Mouse (Mus musculus): Measurements from ENCODE around the gene Nt5c2.

Nt5c2 gene

DNA sequence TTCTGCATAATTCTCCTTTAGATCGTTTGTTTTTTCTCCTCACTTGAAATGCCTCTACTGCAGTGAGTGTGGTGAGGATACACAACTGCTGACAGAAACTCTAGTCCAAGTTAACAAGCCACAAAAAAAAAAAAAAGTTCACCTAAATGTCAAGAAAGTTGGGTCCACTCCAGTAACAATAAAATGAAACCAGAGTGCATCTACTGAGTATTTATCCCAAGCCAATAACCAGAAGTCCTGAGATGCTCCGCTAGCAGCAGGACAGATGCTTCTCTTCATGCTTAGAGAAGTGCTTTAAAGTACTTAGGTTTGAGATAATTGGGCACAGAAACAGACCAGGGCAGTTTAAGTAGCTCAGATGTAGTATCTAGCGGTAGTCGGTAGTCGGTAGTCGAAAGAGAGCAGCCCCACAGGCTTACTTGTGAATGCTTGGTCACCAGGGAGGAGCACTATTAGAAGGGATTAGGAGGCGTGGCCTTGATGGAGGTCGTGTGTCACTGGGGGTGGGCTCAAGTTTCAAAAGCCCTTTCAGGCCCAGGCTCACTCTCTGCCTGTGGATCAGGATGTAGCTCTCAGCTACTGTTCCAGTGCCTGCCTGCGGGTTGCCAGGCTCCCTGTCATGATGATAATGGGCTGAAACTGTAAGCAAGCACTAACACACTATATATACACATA is 99.4 kb downstream of the Nt5c2 start:
- no peak for DNase-seq

DNA sequence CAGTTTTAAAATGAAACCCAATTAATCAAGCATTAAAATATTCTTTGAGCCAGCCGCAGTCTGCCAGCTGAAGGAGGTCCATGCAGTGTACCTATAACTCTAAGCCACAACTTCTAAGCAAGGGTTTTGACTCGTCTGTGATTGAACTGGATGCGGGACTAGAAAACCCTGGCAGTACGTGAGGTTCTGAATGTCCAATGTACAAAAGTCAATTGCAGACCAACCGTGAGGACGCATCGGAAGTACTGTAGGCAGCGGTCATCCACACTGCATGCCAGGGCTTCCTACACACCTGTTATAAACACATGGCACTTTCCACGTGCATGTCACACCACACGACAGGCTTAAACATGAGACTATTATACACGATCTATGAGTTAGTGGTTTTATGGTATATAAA is 101.3 kb downstream of the Nt5c2 start:
- DNase-seq, result no peak

DNA sequence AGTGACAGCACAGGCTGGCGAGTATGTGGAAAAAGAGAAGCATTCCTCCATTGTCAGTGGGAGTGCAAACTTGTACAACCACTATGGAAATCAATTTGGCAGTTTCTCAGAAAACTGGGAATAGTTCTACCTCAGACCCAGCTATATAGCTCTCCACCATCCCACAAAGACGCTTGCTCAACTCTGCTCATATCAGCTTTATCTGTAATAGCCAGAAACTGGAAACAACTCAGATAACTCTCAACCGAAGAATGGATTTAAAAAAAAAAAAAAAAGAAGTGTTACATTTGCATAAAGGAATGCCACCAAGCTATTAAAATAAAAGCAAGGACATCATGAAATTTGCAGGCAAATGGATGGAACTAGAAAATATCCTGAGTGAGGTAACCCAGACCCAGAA is 103.5 kb downstream of the Nt5c2 start:
- no peak for DNase-seq

- DNase-seq, result peak; percentile 30
These were observed 106.0 kb downstream of the Nt5c2 start for GRCm38 (mm10) chr19:46908977-46909376.

GRCm38 (mm10) chr19:46908207-46908606 is 106.7 kb downstream of the Nt5c2 start:
- DNase-seq, result no peak

DNA sequence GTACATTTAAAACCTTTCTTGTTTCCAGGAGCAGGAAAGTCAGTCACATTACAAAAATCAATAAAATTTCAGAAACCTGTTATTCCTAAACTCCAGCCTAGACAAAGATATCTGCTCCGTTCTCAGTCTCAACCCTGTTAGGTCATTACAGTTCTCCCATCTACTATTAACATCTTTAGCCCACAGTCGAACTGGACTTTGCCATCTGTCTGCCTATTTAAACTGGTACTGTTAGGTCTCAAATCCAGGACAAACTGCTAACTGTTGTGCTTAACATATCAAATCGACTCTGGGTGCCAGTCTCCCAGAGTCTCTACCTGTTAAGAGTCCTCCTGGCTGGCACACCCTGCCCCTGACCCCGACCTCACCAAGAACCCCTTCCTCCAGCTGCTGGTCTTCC is 109.0 kb downstream of the Nt5c2 start:
- no peak for DNase-seq

DNA sequence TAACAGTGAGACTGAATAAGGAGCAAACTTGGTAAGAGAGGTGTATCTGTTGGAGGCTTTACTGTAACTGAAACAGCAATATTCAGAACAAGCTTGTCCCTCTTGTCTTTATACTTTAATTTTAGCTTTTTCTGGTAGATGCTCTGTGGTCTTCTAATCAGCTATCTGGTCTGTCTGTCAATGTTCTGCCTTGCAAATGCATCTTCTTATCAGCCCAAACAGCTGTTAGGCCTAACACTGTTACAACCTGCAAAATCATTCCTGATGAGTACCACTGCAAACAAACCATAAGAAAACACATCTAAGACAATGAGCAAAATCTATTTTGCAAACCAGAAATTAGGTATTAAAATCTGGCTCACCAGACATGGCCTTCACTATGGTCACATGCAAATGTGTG is 109.6 kb downstream of the Nt5c2 start:
- DNase-seq, result no peak

- DNase-seq, result no peak
These were observed 110.0 kb downstream of the Nt5c2 start for GRCm38 (mm10) chr19:46904907-46905306.

DNA sequence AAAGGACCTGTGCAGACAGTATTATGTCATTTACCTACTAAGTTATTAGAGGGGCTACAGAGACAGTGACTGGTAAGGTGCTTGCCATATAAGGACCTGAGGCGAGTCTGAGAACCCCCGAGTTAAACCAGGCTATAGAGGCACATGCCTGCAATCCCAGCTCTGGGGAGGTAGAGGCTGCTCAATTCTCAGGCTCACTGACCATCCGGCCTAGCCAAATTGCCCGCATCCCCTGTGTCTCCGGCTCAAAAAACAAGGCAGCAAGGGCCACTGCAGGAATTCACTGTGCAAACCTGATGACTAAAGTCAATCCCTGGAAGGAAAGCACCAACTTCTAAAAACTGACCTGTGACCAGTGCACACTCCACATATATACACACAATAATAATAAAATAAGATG is 111.6 kb downstream of the Nt5c2 start:
- DNase-seq, result no peak

GRCm38 (mm10) chr19:46901323-46901722 is 113.6 kb downstream of the Nt5c2 start:
- no peak for DNase-seq

DNA sequence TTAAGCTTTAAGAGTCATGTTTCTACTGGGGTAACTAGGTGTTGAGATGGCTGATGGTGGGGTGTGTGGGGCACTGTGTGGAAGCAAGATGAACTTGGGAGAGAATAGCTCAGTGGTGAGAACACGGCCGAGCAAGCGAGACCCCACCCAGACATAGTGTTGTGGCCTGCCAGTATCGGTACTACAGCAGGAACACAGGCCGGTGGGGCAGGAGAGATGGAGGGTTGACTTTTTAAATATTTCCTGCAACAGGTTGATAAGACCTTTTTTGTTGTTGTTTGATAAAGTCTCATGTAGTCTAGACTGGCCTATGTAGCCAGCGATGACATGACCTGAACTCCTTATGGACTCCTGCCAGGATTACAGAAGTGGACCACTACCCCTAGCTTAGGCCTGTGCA is 114.2 kb downstream of the Nt5c2 start:
- no peak for DNase-seq

DNA sequence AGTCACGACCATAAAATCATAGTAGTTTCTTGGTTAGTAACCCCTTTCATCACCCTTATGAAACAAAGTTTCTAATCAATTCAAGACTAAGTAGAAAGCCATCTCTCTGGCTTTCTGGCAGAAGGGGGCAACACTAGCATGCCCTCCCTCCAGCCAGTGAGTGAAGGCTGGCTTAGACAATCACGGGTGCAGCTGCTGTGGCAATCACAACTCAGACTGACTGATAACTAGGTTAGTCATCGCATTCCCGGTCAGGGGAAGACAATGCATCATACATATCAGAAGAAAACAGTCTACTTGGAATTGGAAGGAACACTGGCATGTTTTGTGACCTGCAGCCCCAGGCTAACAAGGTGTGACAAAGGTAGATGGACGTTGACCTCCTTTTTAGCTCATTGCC is 115.1 kb downstream of the Nt5c2 start:
- DNase-seq, result no peak

GRCm38 (mm10) chr19:46899306-46899705 is 115.6 kb downstream of the Nt5c2 start:
- DNase-seq, result peak; percentile 60

DNA sequence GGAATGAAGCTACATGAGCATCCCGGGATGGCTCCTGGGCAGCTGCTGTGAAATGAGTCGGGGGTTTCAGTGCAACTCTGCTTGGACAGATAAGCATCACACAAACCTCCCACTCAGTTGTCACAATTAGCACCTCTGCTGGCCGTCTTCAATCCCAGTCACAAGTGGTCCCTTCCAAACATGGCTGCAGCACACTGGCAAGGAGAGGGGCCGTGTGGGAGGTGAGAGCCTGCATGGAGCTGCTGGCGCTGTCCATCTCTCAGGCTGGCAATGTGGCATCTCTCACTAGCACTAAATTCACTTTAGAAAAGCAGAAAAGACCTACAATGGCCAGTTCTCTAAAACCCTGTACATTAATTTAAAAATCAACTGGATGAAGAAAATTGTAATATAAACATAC is 116.7 kb downstream of the Nt5c2 start:
- DNase-seq, result no peak

DNA sequence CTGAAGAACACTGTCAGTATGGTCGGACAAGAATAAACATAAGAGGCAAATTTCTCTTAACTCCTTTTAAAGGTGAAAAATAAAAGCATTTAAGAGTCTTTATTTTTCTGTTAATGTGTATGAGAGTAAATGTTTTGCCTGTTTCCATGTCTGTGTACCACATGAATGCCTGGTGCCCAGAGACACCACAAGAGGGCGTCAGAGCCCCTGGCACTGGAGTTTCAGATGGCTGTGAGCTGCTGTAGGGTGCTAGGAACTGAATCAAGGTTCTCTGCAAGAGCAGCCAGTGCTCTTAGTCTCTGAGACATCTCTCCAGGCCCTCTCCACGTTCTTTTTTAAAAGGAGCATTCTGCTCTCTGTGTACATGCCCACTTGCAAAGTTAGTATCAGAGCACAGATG is 117.8 kb downstream of the Nt5c2 start:
- DNase-seq, result no peak

DNA sequence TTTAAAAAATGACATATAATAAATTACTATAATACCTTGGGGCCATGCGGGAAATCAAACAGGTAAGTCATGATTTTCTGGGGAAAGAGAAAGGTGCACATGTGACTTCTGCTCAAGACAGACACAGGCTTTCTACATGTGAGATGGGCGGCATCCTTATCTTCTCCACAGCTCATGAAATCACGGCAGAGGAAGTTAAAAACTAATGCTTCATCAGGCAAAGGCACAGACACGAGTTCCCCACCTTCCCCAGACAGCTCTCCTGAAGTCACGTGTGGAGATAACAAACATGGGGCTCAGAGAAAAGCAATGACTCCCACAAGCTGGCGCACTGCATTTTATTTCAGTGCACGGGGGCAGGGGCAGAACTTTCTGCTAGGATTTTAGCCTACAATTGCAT is 121.5 kb downstream of the Nt5c2 start:
- DNase-seq, result no peak

- no peak for DNase-seq
These were observed 122.1 kb downstream of the Nt5c2 start for GRCm38 (mm10) chr19:46892856-46893255.

DNA sequence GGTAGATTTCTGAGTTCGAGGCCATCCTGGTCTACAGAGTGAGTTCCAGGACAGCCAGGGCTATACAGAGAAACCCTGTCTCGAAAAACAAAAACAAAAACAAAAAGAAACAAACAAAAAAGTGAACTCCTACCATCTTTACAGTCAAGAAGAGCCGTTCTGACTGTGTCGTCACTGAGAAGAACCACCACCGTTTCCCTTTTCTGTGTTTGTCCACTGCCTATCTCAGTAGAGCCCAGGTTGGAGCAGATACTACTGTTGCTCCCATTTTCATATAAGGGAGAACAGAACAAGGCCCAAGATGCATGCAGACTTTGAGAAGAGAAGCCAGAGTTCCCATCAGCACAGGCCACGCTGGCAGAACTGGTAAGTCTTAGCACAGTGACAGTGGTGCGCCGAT is 124.3 kb downstream of the Nt5c2 start:
- no peak for DNase-seq

GRCm38 (mm10) chr19:46889666-46890065 is 125.3 kb downstream of the Nt5c2 start:
- no peak for DNase-seq

DNA sequence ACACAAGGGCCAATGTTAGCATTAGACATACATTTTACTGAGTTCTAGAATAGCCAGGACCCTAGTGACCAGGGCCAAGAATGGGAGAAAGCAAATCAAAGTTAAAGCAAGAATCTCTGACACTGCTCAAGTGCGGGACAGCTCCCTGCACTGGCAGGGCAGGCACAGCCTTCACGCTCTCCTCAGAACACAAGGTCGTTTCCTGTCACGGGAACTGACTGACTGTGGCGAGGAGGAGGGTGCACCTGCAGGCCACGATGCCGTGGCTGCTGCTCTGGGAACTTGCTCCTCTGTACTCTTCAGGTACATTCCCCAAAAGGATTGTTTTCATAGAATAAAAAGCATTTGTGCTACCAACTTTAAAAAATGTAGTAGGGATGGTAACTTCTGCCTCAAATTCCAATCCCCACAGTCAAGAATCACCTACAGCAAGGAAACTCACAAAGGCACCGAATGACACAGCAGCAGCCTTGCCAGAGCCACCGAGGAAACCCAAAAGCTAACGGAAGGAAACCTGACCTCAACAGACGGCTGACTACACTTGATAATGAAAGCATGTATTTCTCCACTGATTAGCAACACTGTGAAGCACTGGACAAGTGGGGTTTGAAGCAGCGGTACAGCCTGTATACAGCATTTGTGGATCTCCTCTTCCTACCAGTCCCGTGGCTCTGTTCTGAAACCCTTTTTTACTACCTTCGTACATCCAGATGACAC is 127.0 kb downstream of the Nt5c2 start:
- no peak for DNase-seq

GRCm38 (mm10) chr19:46886826-46887225 is 128.1 kb downstream of the Nt5c2 start:
- DNase-seq, result no peak

- no peak for DNase-seq
These were observed 129.6 kb downstream of the Nt5c2 start for GRCm38 (mm10) chr19:46885365-46885764.

- DNase-seq, result peak; percentile 67
These were observed 135.1 kb downstream of the Nt5c2 start for GRCm38 (mm10) chr19:46879876-46880275.

DNA sequence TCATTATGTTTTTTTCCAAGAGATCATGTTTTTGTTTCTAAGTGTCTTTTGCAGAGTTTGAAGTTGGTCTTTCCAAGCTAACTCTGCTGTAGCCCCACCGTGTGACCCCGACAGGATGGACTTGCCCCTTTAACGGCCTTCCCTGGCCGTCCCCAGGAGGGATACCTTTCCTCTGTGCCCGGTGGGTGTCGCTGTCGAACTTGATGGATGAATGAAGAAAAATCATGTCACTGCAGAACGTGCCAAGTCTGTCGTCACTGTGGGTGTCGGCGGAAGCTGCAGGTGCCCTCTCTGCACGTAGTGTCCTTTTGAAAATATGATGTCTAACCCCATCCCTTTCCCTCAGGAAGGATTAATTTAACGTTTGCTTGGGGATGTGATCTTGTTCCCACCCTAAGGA is 136.6 kb downstream of the Nt5c2 start:
- peak; percentile 79 for DNase-seq

DNA sequence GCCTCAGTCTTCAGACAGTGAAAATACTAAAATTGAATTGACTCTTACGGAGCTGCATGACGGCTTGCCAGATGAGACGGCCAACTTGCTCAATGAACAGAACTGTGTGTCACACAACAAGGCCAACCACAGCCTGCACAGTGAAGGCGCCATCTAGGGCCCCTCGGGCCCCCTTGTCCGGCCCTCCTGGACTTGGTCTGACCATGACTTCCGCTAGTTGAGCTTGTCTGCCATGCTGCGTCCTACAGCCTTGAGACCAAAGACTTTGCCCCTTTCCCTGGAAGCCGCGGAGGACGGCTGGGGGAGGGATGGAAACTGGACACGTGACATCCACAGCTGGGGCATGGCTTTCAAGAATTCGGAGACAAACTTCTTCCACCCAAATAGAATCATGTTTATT is 137.1 kb downstream of the Nt5c2 start:
- peak; percentile 52 for DNase-seq

Measured in kidney, postnatal 14 days (tissue).